In genomic region chr7:111412957-111413356, GRCm38 (mm10) we compare ENCODE assay signal across 19 mouse cellular contexts.
DNase-seq lines count a peak whose midpoint lies in the region; ATAC-seq and TF ChIP-seq lines count a peak whose summit lies in the region.
"Had no signal": no experiment of that assay in that cellular context is flagged by ENCODE, and none has a peak within 500 bp of the region (broad histone marks: within the 10 kb centered on the region; RNA-seq: fewer than 3 reads in every experiment).

No protein-coding gene starts in this region.

- TF ChIP-seq CTCF in gastrocnemius, adult 2 months (IDR thresholded peaks at IDR 0.05): no peak
- TF ChIP-seq CTCF in midbrain, postnatal 0 days (IDR thresholded peaks at IDR 0.05): no peak

- H3K4me1 ChIP-seq in kidney, embryonic 15.5 days: peaks cover 5% of the 10 kb centered on the region
- H3K4me1 ChIP-seq in midbrain, embryonic 14.5 days (ENCODE audit: control insufficient read depth, insufficient read depth, low read length): no peaks in the 10 kb centered on the region
- no peaks in the 10 kb centered on the region for H3K4me1 ChIP-seq in midbrain, embryonic 10.5 days
- H3K4me1 ChIP-seq in midbrain, postnatal 0 days (ENCODE audit: insufficient read depth, low read length): no peaks in the 10 kb centered on the region
- H3K4me1 ChIP-seq: neural tube, embryonic 12.5 days had no signal

- H3K27ac ChIP-seq in gastrocnemius, adult 2 months: peak overlapping the region; percentile 53; the same call in 1 of the 2 replicates
- peak overlapping the region; percentile 60 for H3K27ac ChIP-seq in kidney, embryonic 15.5 days
- no peak overlapping the region for H3K27ac ChIP-seq in midbrain, embryonic 14.5 days (replicated peaks; ENCODE audit: low read depth, low read length)
- no peak overlapping the region for H3K27ac ChIP-seq in midbrain, embryonic 10.5 days (replicated peaks)
- no peak overlapping the region for H3K27ac ChIP-seq in midbrain, postnatal 0 days (ENCODE audit: low read depth, low read length)
- H3K27ac ChIP-seq: heart, embryonic 13.5 days; limb, embryonic 13.5 days; liver, embryonic 14.5 days; neural tube, embryonic 12.5 days had no signal

- no peak for ATAC-seq in kidney, embryonic 15.5 days (replicated peaks; ENCODE audit: low FRiP score)
- ATAC-seq in midbrain, embryonic 14.5 days (ENCODE audit: low FRiP score, low TSS enrichment): no peak
- ATAC-seq in midbrain, postnatal 0 days (ENCODE audit: low FRiP score): no peak

- H3K9ac ChIP-seq in kidney, embryonic 15.5 days: no peak overlapping the region
- H3K9ac ChIP-seq in midbrain, embryonic 14.5 days (replicated peaks; ENCODE audit: low read length): no peak overlapping the region
- H3K9ac ChIP-seq in midbrain, postnatal 0 days (replicated peaks; ENCODE audit: low read length, poor library complexity, severe bottlenecking): no peak overlapping the region
- H3K9ac ChIP-seq: heart, embryonic 13.5 days; limb, embryonic 13.5 days; liver, embryonic 14.5 days; neural tube, embryonic 12.5 days had no signal

- H3K36me3 ChIP-seq in kidney, embryonic 15.5 days: no peaks in the 10 kb centered on the region
- no peaks in the 10 kb centered on the region for H3K36me3 ChIP-seq in midbrain, embryonic 14.5 days (ENCODE audit: control insufficient read depth, insufficient read depth, low read length)
- no peaks in the 10 kb centered on the region for H3K36me3 ChIP-seq in midbrain, embryonic 10.5 days
- H3K36me3 ChIP-seq in midbrain, postnatal 0 days (ENCODE audit: insufficient read depth, low read length): no peaks in the 10 kb centered on the region
- H3K36me3 ChIP-seq: heart, embryonic 13.5 days; limb, embryonic 13.5 days; neural tube, embryonic 12.5 days had no signal

- H3K4me2 ChIP-seq in kidney, embryonic 15.5 days: no peak overlapping the region
- no peak overlapping the region for H3K4me2 ChIP-seq in midbrain, embryonic 14.5 days (ENCODE audit: low read length)
- H3K4me2 ChIP-seq in midbrain, postnatal 0 days (ENCODE audit: low read depth, low read length, poor library complexity, severe bottlenecking): no peak overlapping the region
- H3K4me2 ChIP-seq: heart, embryonic 13.5 days; limb, embryonic 13.5 days; neural tube, embryonic 12.5 days had no signal

- no peak for DNase-seq in gastrocnemius, adult 2 months
- no peak for DNase-seq in gastrocnemius, adult 18-20 months (ENCODE audit: low spot score)
- DNase-seq in kidney, postnatal 4 days: no peak
- peak; percentile 25 for DNase-seq in midbrain, embryonic 14.5 days
- no peak for DNase-seq in midbrain, embryonic 10.5 days (ENCODE audit: low spot score)
- peak; percentile 62 for DNase-seq in midbrain, postnatal 0 days (ENCODE audit: low spot score)
- DNase-seq: adrenal gland, postnatal 25 days; B cell, adult 2 months; cerebellum, adult 11-12 months; cerebellum, postnatal 14 days; kidney, adult 11 months; kidney, postnatal 25 days; lung, postnatal 10 days; right cerebral cortex, adult 18-20 months had no signal

- WGBS in kidney, embryonic 15.5 days: 82% methylated on average over 2 of the region's 2 CpGs
- WGBS in midbrain, embryonic 14.5 days: 48% methylated on average over 2 of the region's 2 CpGs
- WGBS in midbrain, embryonic 10.5 days: 77% methylated on average over 2 of the region's 2 CpGs
- 49% methylated on average over 2 of the region's 2 CpGs for WGBS in midbrain, postnatal 0 days

- no peaks in the 10 kb centered on the region for H3K27me3 ChIP-seq in kidney, embryonic 15.5 days
- no peaks in the 10 kb centered on the region for H3K27me3 ChIP-seq in midbrain, embryonic 14.5 days (ENCODE audit: control insufficient read depth, insufficient read depth, low read length)
- no peaks in the 10 kb centered on the region for H3K27me3 ChIP-seq in midbrain, embryonic 10.5 days (ENCODE audit: low read depth, poor library complexity, severe bottlenecking)
- H3K27me3 ChIP-seq in midbrain, postnatal 0 days (ENCODE audit: insufficient read depth, low read length): no peaks in the 10 kb centered on the region
- H3K27me3 ChIP-seq: heart, embryonic 13.5 days; limb, embryonic 13.5 days; neural tube, embryonic 12.5 days had no signal

- intact Hi-C loops in gastrocnemius, adult 2 months (cut with DNase I): no loop called here

- no peaks in the 10 kb centered on the region for H3K9me3 ChIP-seq in kidney, embryonic 15.5 days (replicated peaks)
- H3K9me3 ChIP-seq in midbrain, embryonic 14.5 days (ENCODE audit: control insufficient read depth, low read length): no peaks in the 10 kb centered on the region
- H3K9me3 ChIP-seq in midbrain, embryonic 10.5 days (replicated peaks): no peaks in the 10 kb centered on the region
- H3K9me3 ChIP-seq in midbrain, postnatal 0 days (ENCODE audit: low read length): no peaks in the 10 kb centered on the region
- H3K9me3 ChIP-seq: heart, embryonic 13.5 days; limb, embryonic 13.5 days; neural tube, embryonic 12.5 days had no signal

- no peak overlapping the region for H3K4me3 ChIP-seq in gastrocnemius, adult 2 months
- no peak overlapping the region for H3K4me3 ChIP-seq in kidney, embryonic 15.5 days (replicated peaks)
- no peak overlapping the region for H3K4me3 ChIP-seq in midbrain, embryonic 14.5 days (replicated peaks; ENCODE audit: low read depth, low read length)
- no peak overlapping the region for H3K4me3 ChIP-seq in midbrain, embryonic 10.5 days
- H3K4me3 ChIP-seq in midbrain, postnatal 0 days (ENCODE audit: low read depth, low read length): no peak overlapping the region
- H3K4me3 ChIP-seq: heart, embryonic 13.5 days; limb, embryonic 13.5 days; neural tube, embryonic 12.5 days had no signal

Comparison
In these comparisons a context has a peak if more than half of its experiments do, and no peak if none do; other contexts are left out.
1. DNase-seq: peak in midbrain, embryonic 14.5 days (single experiment) and midbrain, postnatal 0 days (single experiment); none in gastrocnemius, adult 2 months (single experiment), gastrocnemius, adult 18-20 months (single experiment), kidney, postnatal 4 days (0 of 2) and midbrain, embryonic 10.5 days (single experiment).
2. H3K27ac ChIP-seq: peak in gastrocnemius, adult 2 months (single experiment) and kidney, embryonic 15.5 days (single experiment); none in midbrain, embryonic 14.5 days (single experiment), midbrain, embryonic 10.5 days (single experiment) and midbrain, postnatal 0 days (single experiment).